Mouse (Mus musculus): Measurements from ENCODE around the gene Trp53i11.
A peak's percentile ranks its signal among the peaks of the same experiment; 100 is the strongest.

- TF ChIP-seq POLR2A (IDR thresholded peaks at IDR 0.05; ENCODE audit: low read depth, low read length): no peak
- peak; percentile 88 for TF ChIP-seq CTCF (IDR thresholded peaks at IDR 0.05; ENCODE audit: extremely low read depth, insufficient read length, insufficient replicate concordance, low read depth, low read length)
Observed at GRCm38 (mm10) chr2:93199531-93199974, 12.2 kb downstream of the Trp53i11 start.
